Mouse (Mus musculus): ENCODE data around the gene Gm12166. TPM values are rescaled to one million over a fixed set of nuclear protein-coding genes. Genes with fewer than 3 reads are reported as not detected.

The Gm12166 gene
- polyA plus RNA-seq (2017; shearing (Covaris generic)): 8.0 TPM

DNA sequence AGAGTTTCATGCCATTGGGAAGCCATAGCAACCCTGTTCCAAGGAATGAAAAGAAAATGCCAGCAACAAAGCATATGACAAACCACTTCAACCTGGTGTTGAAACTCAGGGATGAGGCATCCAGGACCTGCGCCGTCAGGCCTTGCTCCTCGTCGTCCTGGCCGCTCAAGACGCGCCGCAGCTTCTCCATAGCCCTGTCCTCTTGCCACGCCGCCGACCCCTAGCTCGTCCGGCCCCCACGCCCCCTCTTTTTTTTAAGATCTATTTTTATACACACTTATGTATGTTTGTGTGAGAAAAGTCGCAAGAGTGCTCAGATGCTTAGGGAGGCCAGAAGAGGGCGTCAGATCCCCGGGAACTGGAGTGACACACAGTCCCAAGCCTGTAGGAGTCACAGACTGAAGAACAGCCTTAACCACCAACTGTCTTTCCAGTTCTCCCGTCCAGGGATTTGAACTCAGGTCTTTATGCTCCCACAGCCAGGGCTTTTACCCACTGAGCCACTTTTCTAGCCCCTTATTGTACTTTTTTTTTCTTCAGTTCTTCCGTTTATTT, at the start of gene Gm12166:
Gene Gm12166, minus strand, starts transcription at position 217 of the 555 bp plus-strand sequence.

DNA sequence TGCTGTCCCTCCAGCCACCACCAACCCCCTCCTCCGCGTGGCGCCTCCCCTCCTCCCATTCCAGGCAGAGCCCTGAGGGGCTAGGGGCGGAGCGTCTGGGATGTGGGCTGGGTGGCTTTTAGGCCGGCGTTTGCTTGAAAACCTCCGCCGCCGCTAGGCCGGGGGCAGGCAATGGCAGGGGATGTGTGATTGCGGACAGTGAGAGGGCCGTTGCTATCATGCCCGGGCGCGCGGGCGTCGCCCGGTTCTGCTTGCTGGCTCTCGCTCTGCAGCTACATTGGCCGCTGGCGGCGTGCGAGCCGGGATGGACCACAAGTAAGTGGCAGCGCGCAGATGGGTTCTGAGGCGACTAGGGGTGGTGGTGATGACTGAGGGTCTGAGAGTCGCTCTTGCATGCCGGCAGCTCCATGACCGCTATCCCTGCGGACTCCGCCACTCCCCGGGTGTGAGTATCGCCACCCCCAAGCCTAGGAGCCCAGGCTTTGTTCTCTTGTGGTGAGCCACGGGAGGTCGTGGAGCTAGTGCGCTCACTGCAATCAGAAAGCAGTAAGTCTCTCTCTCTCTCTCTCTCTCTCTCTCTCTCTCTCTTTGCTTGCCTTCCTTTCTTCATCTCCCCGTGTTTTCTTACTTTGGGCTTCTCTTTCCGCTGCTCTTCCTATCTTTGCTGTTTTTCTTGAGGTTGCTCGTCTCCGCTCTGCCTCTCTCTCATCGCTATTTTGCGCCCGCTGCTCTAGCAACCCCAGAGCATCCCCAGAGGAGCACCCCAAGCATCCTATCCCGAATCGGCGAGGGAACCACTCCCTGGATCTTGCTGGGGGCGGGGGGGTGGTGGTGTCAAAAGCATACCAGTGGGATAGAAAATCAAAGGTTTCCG, 4.0 kb upstream of the Gm12166 start, which contains the start of gene Adam19:
Gene Adam19, plus strand, starts transcription at position 97 of the 874 bp plus-strand sequence.

Other genes with a start within 250 kb of the Gm12166 start
- gene Clint1, start 200.3 kb downstream of the Gm12166 start, polyA plus RNA-seq (2017; shearing (Covaris generic)): 50.7 TPM
- 2.7 TPM for gene Lsm11, start 107.4 kb downstream of the Gm12166 start, polyA plus RNA-seq (2017; shearing (Covaris generic))
- 6.6 TPM for gene Thg1l, start 96.8 kb downstream of the Gm12166 start, polyA plus RNA-seq (2017; shearing (Covaris generic))
- not detected for gene Sox30, start 72.0 kb downstream of the Gm12166 start, polyA plus RNA-seq (2017; shearing (Covaris generic))
- 61.0 TPM for gene Adam19, start 3.7 kb upstream of the Gm12166 start, polyA plus RNA-seq (2017; shearing (Covaris generic))
- 0.30 TPM for gene Nipal4, start 114.2 kb upstream of the Gm12166 start, polyA plus RNA-seq (2017; shearing (Covaris generic))
- 0.88 TPM for gene Fndc9, start 183.2 kb upstream of the Gm12166 start, polyA plus RNA-seq (2017; shearing (Covaris generic))